Mouse (Mus musculus) liver, embryonic 13.5 days (tissue): ENCODE data around the gene Hnrnpdl. TPM values are rescaled to one million over a fixed set of nuclear protein-coding genes. Genes with fewer than 3 reads are reported as not detected.
A peak's percentile ranks its signal among the peaks of the same experiment; 100 is the strongest.

Source experiments
- ATAC-seq: fragments of 200-750 bp; cut with Nextera tagmentation; 2 replicates; pipeline ENCODE4 v1.8.0; 2017; ENCODE audit warnings: low read depth, mild to moderate bottlenecking, moderate number of reproducible peaks, moderate library complexity
- DNase-seq: peaks from one replicate; pipeline ENCODE4 v3.0.0; 2022
- H3K27ac ChIP-seq: fragments of 300-500 bp; sonication (generic); 2 replicates; pipeline ENCODE4 v1.5.1; 2015; ENCODE audit warnings: moderate library complexity, mild to moderate bottlenecking, inconsistent platforms
- H3K27me3 ChIP-seq: fragments of 300-500 bp; sonication (generic); 2 replicates; pipeline ENCODE4 v1.6.1; 2015; ENCODE audit warnings: mild to moderate bottlenecking, inconsistent platforms
- H3K36me3 ChIP-seq: fragments of 300-500 bp; sonication (generic); 2 replicates; pipeline ENCODE4 v1.6.1; 2015; ENCODE audit warnings: mild to moderate bottlenecking, inconsistent platforms
- H3K4me1 ChIP-seq: fragments of 300-500 bp; sonication (generic); replicated peaks from 2 replicates; pipeline ENCODE4 v1.6.1; 2015; ENCODE audit warnings: inconsistent platforms
- H3K4me2 ChIP-seq: fragments of 300-500 bp; sonication (generic); 2 replicates; pipeline ENCODE4 v1.6.1; 2015; ENCODE audit warnings: inconsistent platforms, mild to moderate bottlenecking, moderate library complexity
- H3K4me3 ChIP-seq: fragments of 300-500 bp; sonication (generic); replicated peaks from 2 replicates; pipeline ENCODE4 v1.5.1; 2015; ENCODE audit warnings: mild to moderate bottlenecking, inconsistent platforms
- H3K9ac ChIP-seq: fragments of 300-500 bp; sonication (generic); 2 replicates; pipeline ENCODE4 v1.6.1; 2015; ENCODE audit warnings: mild to moderate bottlenecking, inconsistent platforms
- H3K9me3 ChIP-seq: fragments of 300-500 bp; sonication (generic); replicated peaks from 2 replicates; pipeline ENCODE4 v1.6.1; 2016; ENCODE audit warnings: inconsistent platforms
- WGBS: fragments of 180-500 bp; shearing (Covaris S2); methylation state at CpG from one replicate; pipeline ENCODE4 v1.1.7; 2015; ENCODE audit not compliant: insufficient replicate concordance; 5-methylcytosine and 5-hydroxymethylcytosine counted together
- polyA plus RNA-seq: library from polyadenylated mRNA; unstranded; fragments of >200 nt; fragmentation: Nextera tagmentation; extraction: Ambion mirVana; gene quantifications from 2 replicates; pipeline ENCODE4 v1.2.1, GENCODE M21; 2015

Gene Hnrnpdl
- polyA plus RNA-seq, result 63.6 and 67.9 TPM in 2 replicates

GRCm38 (mm10) chr5:100039602-100040142 lies at the start of gene Hnrnpdl, which contains the start of gene Enoph1:
Hnrnpdl (minus strand) TSS chr5:100039664.
Enoph1 (plus strand) TSS chr5:100039985.
- H3K27me3 ChIP-seq, result no peaks in the 10 kb centered on the region
- H3K4me1 ChIP-seq, result peaks cover 62% of the 10 kb centered on the region
- peak within 1 kb of the TSS; percentile 95 for H3K9ac ChIP-seq
- DNase-seq (peak; percentile 90), ATAC-seq (peak; percentile 81)
- H3K4me3 ChIP-seq, result peak within 1 kb of the TSS; percentile 92
- peak within 1 kb of the TSS; percentile 92 for H3K27ac ChIP-seq
- H3K4me2 ChIP-seq, result peak within 1 kb of the TSS; percentile 99
- H3K36me3 ChIP-seq, result peaks cover 34% of the 10 kb centered on the region
- no peaks in the 10 kb centered on the region for H3K9me3 ChIP-seq
- under 1% methylated on average over 57 of the region's 57 CpGs for WGBS

- Histone ChIP-seq H3K36me3 (no peaks in the 10 kb centered on the region), H3K4me1 (0 out of 2 replicates have a peak, but pooled peaks cover 3% of the 10 kb centered on the region), H3K4me2 (no peak overlapping the region), H3K27me3 (0 out of 2 replicates have a peak, but pooled peaks cover 1% of the 10 kb centered on the region), H3K9me3 (no peaks in the 10 kb centered on the region), H3K4me3 (no peak overlapping the region), H3K27ac (no peak overlapping the region), H3K9ac (no peak overlapping the region)
- DNase-seq (no peak), ATAC-seq (no peak)
- WGBS, result 73% methylated on average over 8 of the region's 8 CpGs
These were observed 45.6 kb upstream of the Hnrnpdl start for GRCm38 (mm10) chr5:100085097-100085496.

- H3K27ac ChIP-seq, result no peak overlapping the region
- no peaks in the 10 kb centered on the region for H3K9me3 ChIP-seq
- no peak overlapping the region for H3K4me3 ChIP-seq
- H3K36me3 ChIP-seq, result no peaks in the 10 kb centered on the region
- peaks cover 10% of the 10 kb centered on the region; the same call in 1 of the 2 replicates for H3K4me1 ChIP-seq
- ATAC-seq (no peak), DNase-seq (no peak)
- H3K27me3 ChIP-seq, result 0 out of 2 replicates have a peak, but pooled peaks cover 3% of the 10 kb centered on the region
- no peak overlapping the region for H3K9ac ChIP-seq
- WGBS, result 76% methylated on average over 12 of the region's 12 CpGs
- H3K4me2 ChIP-seq, result no peak overlapping the region
These were observed 44.6 kb upstream of the Hnrnpdl start for GRCm38 (mm10) chr5:100083953-100084562.

GRCm38 (mm10) chr5:100082006-100082405 lies 42.5 kb upstream of the Hnrnpdl start:
- Histone ChIP-seq H3K9ac (no peak overlapping the region), H3K27me3 (0 out of 2 replicates have a peak, but pooled peaks cover 3% of the 10 kb centered on the region), H3K36me3 (no peaks in the 10 kb centered on the region), H3K4me2 (no peak overlapping the region), H3K4me3 (no peak overlapping the region), H3K27ac (no peak overlapping the region), H3K4me1 (peaks cover 13% of the 10 kb centered on the region; the same call in 1 of the 2 replicates), H3K9me3 (no peaks in the 10 kb centered on the region)
- no peak for ATAC-seq
- no peak for DNase-seq
- 34% methylated on average over 4 of the region's 4 CpGs for WGBS

GRCm38 (mm10) chr5:100079931-100080275 lies 40.4 kb upstream of the Hnrnpdl start:
- no peak for DNase-seq
- no peak overlapping the region for H3K9ac ChIP-seq
- no peak overlapping the region; the same call in 1 of the 2 replicates for H3K4me2 ChIP-seq
- H3K9me3 ChIP-seq, result no peaks in the 10 kb centered on the region
- no peaks in the 10 kb centered on the region for H3K36me3 ChIP-seq
- no peak overlapping the region for H3K27ac ChIP-seq
- no peak overlapping the region for H3K4me3 ChIP-seq
- 0 out of 2 replicates have a peak, but pooled peaks cover 3% of the 10 kb centered on the region for H3K27me3 ChIP-seq
- H3K4me1 ChIP-seq, result peaks cover 13% of the 10 kb centered on the region; the same call in 1 of the 2 replicates
- 70% methylated on average over 8 of the region's 8 CpGs for whole genome bisulfite sequencing
- ATAC-seq, result no peak

GRCm38 (mm10) chr5:100079040-100079930 lies 39.8 kb upstream of the Hnrnpdl start:
- H3K4me2 ChIP-seq, result peak overlapping the region; percentile 62
- no peaks in the 10 kb centered on the region for H3K36me3 ChIP-seq
- 0 out of 2 replicates have a peak, but pooled peaks have one; percentile 20 for ATAC-seq
- H3K27ac ChIP-seq, result no peak overlapping the region
- 0 out of 2 replicates have a peak, but pooled peaks cover 3% of the 10 kb centered on the region for H3K27me3 ChIP-seq
- no peak for DNase-seq
- H3K4me3 ChIP-seq, result peak overlapping the region; percentile 42
- WGBS, result 27% methylated on average over 36 of the region's 36 CpGs
- no peaks in the 10 kb centered on the region for H3K9me3 ChIP-seq
- no peak overlapping the region for H3K9ac ChIP-seq
- peaks cover 13% of the 10 kb centered on the region; the same call in 1 of the 2 replicates for H3K4me1 ChIP-seq

- Histone ChIP-seq H3K9ac (no peak overlapping the region), H3K4me3 (no peak overlapping the region), H3K27ac (no peak overlapping the region), H3K4me1 (peaks cover 6% of the 10 kb centered on the region; the same call in 1 of the 2 replicates), H3K27me3 (no peaks in the 10 kb centered on the region), H3K4me2 (no peak overlapping the region), H3K36me3 (peaks cover 13% of the 10 kb centered on the region), H3K9me3 (no peaks in the 10 kb centered on the region)
- 47% methylated on average over 4 of the region's 4 CpGs for WGBS
- ATAC-seq (no peak), DNase-seq (no peak)
These were observed 35.1 kb upstream of the Hnrnpdl start for GRCm38 (mm10) chr5:100074571-100074970.

- Histone ChIP-seq H3K4me2 (no peak overlapping the region), H3K27ac (no peak overlapping the region), H3K27me3 (no peaks in the 10 kb centered on the region), H3K9ac (no peak overlapping the region), H3K9me3 (no peaks in the 10 kb centered on the region), H3K36me3 (peaks cover 23% of the 10 kb centered on the region), H3K4me3 (no peak overlapping the region), H3K4me1 (no peaks in the 10 kb centered on the region)
- no peak for DNase-seq
- WGBS, result 85% methylated on average over 9 of the region's 9 CpGs
- ATAC-seq, result no peak
These were observed 33.1 kb upstream of the Hnrnpdl start for GRCm38 (mm10) chr5:100072557-100072956.

GRCm38 (mm10) chr5:100071541-100071940 lies 32.1 kb upstream of the Hnrnpdl start:
- ATAC-seq (no peak), DNase-seq (no peak)
- Histone ChIP-seq H3K36me3 (peaks cover 32% of the 10 kb centered on the region), H3K27me3 (no peaks in the 10 kb centered on the region), H3K4me2 (no peak overlapping the region), H3K27ac (no peak overlapping the region), H3K4me1 (no peaks in the 10 kb centered on the region), H3K4me3 (no peak overlapping the region), H3K9ac (no peak overlapping the region), H3K9me3 (no peaks in the 10 kb centered on the region)
- WGBS, result 74% methylated on average over 5 of the region's 5 CpGs

GRCm38 (mm10) chr5:100070255-100070654 lies 30.8 kb upstream of the Hnrnpdl start:
- no peaks in the 10 kb centered on the region for H3K4me1 ChIP-seq
- H3K27me3 ChIP-seq, result no peaks in the 10 kb centered on the region
- DNase-seq (peak; percentile 73), ATAC-seq (peak; percentile 72; the same call in 1 of the 2 replicates)
- no peaks in the 10 kb centered on the region for H3K9me3 ChIP-seq
- H3K36me3 ChIP-seq, result peaks cover 38% of the 10 kb centered on the region
- no peak overlapping the region for H3K4me2 ChIP-seq
- no peak overlapping the region for H3K4me3 ChIP-seq
- H3K27ac ChIP-seq, result no peak overlapping the region
- no peak overlapping the region for H3K9ac ChIP-seq
- 8% methylated on average over 3 of the region's 3 CpGs for WGBS

GRCm38 (mm10) chr5:100069526-100069925 lies 30.1 kb upstream of the Hnrnpdl start:
- Histone ChIP-seq H3K9ac (no peak overlapping the region), H3K27ac (no peak overlapping the region), H3K4me2 (no peak overlapping the region), H3K36me3 (peaks cover 45% of the 10 kb centered on the region), H3K4me3 (no peak overlapping the region), H3K4me1 (no peaks in the 10 kb centered on the region), H3K27me3 (no peaks in the 10 kb centered on the region), H3K9me3 (no peaks in the 10 kb centered on the region)
- ATAC-seq (no peak), DNase-seq (no peak)
- 85% methylated on average over 2 of the region's 2 CpGs for WGBS
